Mouse (Mus musculus) spleen, adult 2 months (tissue): ENCODE data around the gene Ppan. TPM values are rescaled to one million over a fixed set of nuclear protein-coding genes. Genes with fewer than 3 reads are reported as not detected.

Experiments
- DNase-seq, 2 experiments: peaks; one replicate each; pipeline versions ENCODE4 v3.0.0 to v3.0.0-alpha.2; 2012 to 2021; ENCODE audit warnings: low spot score in 2 of 2, low read depth in 1 of 2
- H3K27ac ChIP-seq: fragments of 200-500 bp; 2 replicates; pipeline ENCODE4 v1.5.1; 2012; ENCODE audit warnings: low read length, inconsistent platforms; ENCODE audit not compliant: insufficient read depth
- H3K27me3 ChIP-seq: fragments of 200-500 bp; 2 replicates; pipeline ENCODE4 v1.6.1; 2012; ENCODE audit warnings: mild to moderate bottlenecking, moderate library complexity, low read length, inconsistent platforms; ENCODE audit not compliant: control insufficient read depth, insufficient read depth
- H3K36me3 ChIP-seq: fragments of 200-500 bp; 2 replicates; pipeline ENCODE4 v1.6.1; 2012; ENCODE audit warnings: mild to moderate bottlenecking, low read length, inconsistent platforms; ENCODE audit not compliant: control insufficient read depth, insufficient read depth
- H3K4me1 ChIP-seq: fragments of 200-500 bp; 2 replicates; pipeline ENCODE4 v1.6.1; 2011; ENCODE audit warnings: inconsistent platforms; ENCODE audit not compliant: control insufficient read depth, insufficient read depth, insufficient read length
- H3K4me3 ChIP-seq: fragments of 200-500 bp; 2 replicates; pipeline ENCODE4 v1.5.1; 2011; ENCODE audit warnings: mild to moderate bottlenecking, inconsistent platforms; ENCODE audit not compliant: insufficient read depth, insufficient read length; ENCODE audit errors: extremely low read depth
- CTCF ChIP-seq: fragments of 200-500 bp; IDR thresholded peaks from 2 replicates; pipeline ENCODE4 v1.5.1; 2011; ENCODE audit warnings: mild to moderate bottlenecking, inconsistent platforms; ENCODE audit not compliant: insufficient read depth, insufficient read length, insufficient replicate concordance; ENCODE audit errors: extremely low read depth
- POLR2A ChIP-seq: fragments of 200-500 bp; IDR thresholded peaks from 2 replicates; pipeline ENCODE4 v1.6.1; 2011; ENCODE audit warnings: low read depth, low read length, inconsistent platforms
- WGBS: fragments of 180-500 bp; shearing (Covaris S2); methylation state at CpG from one replicate; pipeline ENCODE4 v1.1.7; 2018; 5-methylcytosine and 5-hydroxymethylcytosine counted together
- polyA plus RNA-seq: library from polyadenylated mRNA; depleted of rRNA; stranded (reverse); fragments of >200 nt; gene quantifications from 2 replicates; pipeline ENCODE4 v1.2.3, GENCODE M21; 2012

Gene Ppan
- polyA plus RNA-seq, 1 experiment: 116 TPM

- Histone ChIP-seq H3K27me3 (no peaks in the 10 kb centered on the region), H3K27ac (no peak overlapping the region), H3K4me3 (no peak overlapping the region), H3K36me3 (peaks cover 47% of the 10 kb centered on the region), H3K4me1 (no peaks in the 10 kb centered on the region)
- TF ChIP-seq POLR2A: no peak
- 96% methylated on average over 5 of the region's 5 CpGs for WGBS
- DNase-seq: no peak
Observed at GRCm38 (mm10) chr9:20890411-20890810, 2.4 kb downstream of the Ppan start.

- H3K36me3 ChIP-seq: peaks cover 55% of the 10 kb centered on the region
- DNase-seq: no peak
- no peaks in the 10 kb centered on the region for H3K4me1 ChIP-seq
- TF ChIP-seq POLR2A (no peak), CTCF (no peak)
- H3K4me3 ChIP-seq: no peak overlapping the region
- H3K27ac ChIP-seq: no peak overlapping the region
- 89% methylated on average over 26 of the region's 26 CpGs for WGBS
- no peaks in the 10 kb centered on the region for H3K27me3 ChIP-seq
Observed at GRCm38 (mm10) chr9:20891339-20892103, 3.5 kb downstream of the Ppan start.

- H3K4me3 ChIP-seq: no peak overlapping the region
- H3K36me3 ChIP-seq: peaks cover 55% of the 10 kb centered on the region
- no peak for DNase-seq
- TF ChIP-seq CTCF: no peak
- no peak for TF ChIP-seq POLR2A
- no peak overlapping the region for H3K27ac ChIP-seq
- WGBS: 84% methylated on average over 5 of the region's 5 CpGs
- H3K27me3 ChIP-seq: no peaks in the 10 kb centered on the region
- no peaks in the 10 kb centered on the region for H3K4me1 ChIP-seq
Observed at GRCm38 (mm10) chr9:20892104-20892653, 4.2 kb downstream of the Ppan start.

GRCm38 (mm10) chr9:20893069-20893468 is 5.1 kb downstream of the Ppan start:
- Histone ChIP-seq H3K4me1 (peaks cover 5% of the 10 kb centered on the region; the same call in 1 of the 2 replicates), H3K27me3 (no peaks in the 10 kb centered on the region), H3K4me3 (no peak overlapping the region), H3K36me3 (peaks cover 55% of the 10 kb centered on the region), H3K27ac (no peak overlapping the region)
- 81% methylated on average over 5 of the region's 5 CpGs for WGBS
- TF ChIP-seq CTCF (no peak), POLR2A (no peak)
- no peak for DNase-seq

- no peak for TF ChIP-seq POLR2A
- no peak for TF ChIP-seq CTCF
- H3K4me1 ChIP-seq: peaks cover 5% of the 10 kb centered on the region; the same call in 1 of the 2 replicates
- WGBS: 93% methylated on average over 13 of the region's 13 CpGs
- no peak for DNase-seq
- no peak overlapping the region for H3K27ac ChIP-seq
- no peak overlapping the region for H3K4me3 ChIP-seq
- H3K36me3 ChIP-seq: peaks cover 55% of the 10 kb centered on the region
- no peaks in the 10 kb centered on the region for H3K27me3 ChIP-seq
Observed at GRCm38 (mm10) chr9:20893590-20894343, 5.8 kb downstream of the Ppan start.

GRCm38 (mm10) chr9:20894629-20895028 is 6.7 kb downstream of the Ppan start:
- DNase-seq: no peak
- Histone ChIP-seq H3K27ac (no peak overlapping the region), H3K4me1 (peaks cover 5% of the 10 kb centered on the region; the same call in 1 of the 2 replicates), H3K27me3 (no peaks in the 10 kb centered on the region), H3K36me3 (peaks cover 54% of the 10 kb centered on the region), H3K4me3 (no peak overlapping the region)
- 95% methylated on average over 15 of the region's 15 CpGs for WGBS
- TF ChIP-seq POLR2A: no peak
- TF ChIP-seq CTCF: no peak

- Histone ChIP-seq H3K27me3 (no peaks in the 10 kb centered on the region), H3K4me3 (no peak overlapping the region), H3K4me1 (peaks cover 5% of the 10 kb centered on the region; the same call in 1 of the 2 replicates), H3K36me3 (peaks cover 47% of the 10 kb centered on the region), H3K27ac (no peak overlapping the region)
- no peak for DNase-seq
- WGBS: 95% methylated on average over 9 of the region's 9 CpGs
- TF ChIP-seq CTCF (no peak), POLR2A (no peak)
Observed at GRCm38 (mm10) chr9:20895382-20895781, 7.4 kb downstream of the Ppan start.
